Mouse (Mus musculus) adrenal gland, adult 8-10 months (tissue): ENCODE data around the gene Ppp4c. TPM values are rescaled to one million over a fixed set of nuclear protein-coding genes. Genes with fewer than 3 reads are reported as not detected.

Source experiments
- DNase-seq: peaks from one replicate; pipeline ENCODE4 v3.0.0; 2022
- total RNA-seq, 4 experiments: library from RNA; stranded (reverse); gene quantifications; 2 replicates each; pipeline ENCODE4 v1.2.4; 2022

The Ppp4c gene
- total RNA-seq, 4 experiments from 2014 or later, result 85.9 to 100 (median 94.9) TPM

- DNase-seq, result no peak
Observed at GRCm38 (mm10) chr7:126749582-126750343, 42.5 kb downstream of the Ppp4c start.

- DNase-seq, result no peak
Observed at GRCm38 (mm10) chr7:126748824-126749223, 43.5 kb downstream of the Ppp4c start.

GRCm38 (mm10) chr7:126746798-126747197, 45.5 kb downstream of the Ppp4c start:
- DNase-seq, result no peak

GRCm38 (mm10) chr7:126746066-126746465, 46.2 kb downstream of the Ppp4c start:
- DNase-seq, result no peak

- no peak for DNase-seq
Observed at GRCm38 (mm10) chr7:126741964-126742482, 50.3 kb downstream of the Ppp4c start.

GRCm38 (mm10) chr7:126741452-126741851, 50.8 kb downstream of the Ppp4c start:
- DNase-seq, result no peak

GRCm38 (mm10) chr7:126740977-126741376, 51.3 kb downstream of the Ppp4c start:
- DNase-seq, result no peak

- no peak for DNase-seq
Observed at GRCm38 (mm10) chr7:126740132-126740735, 52.1 kb downstream of the Ppp4c start.

- DNase-seq, result no peak
Observed at GRCm38 (mm10) chr7:126739551-126739950, 52.7 kb downstream of the Ppp4c start.

- no peak for DNase-seq
Observed at GRCm38 (mm10) chr7:126736122-126736521, 56.2 kb downstream of the Ppp4c start.

Other genes with a start within 250 kb of the Ppp4c start
- gene Eif3c, start 226.1 kb downstream of the Ppp4c start, total RNA-seq, result 100 to 1,000 TPM; 206 to 258 (median 232) TPM
- 1 to 10 TPM; 1.4 to 4.3 (median 3.3) TPM for gene Apobr, start 207.6 kb downstream of the Ppp4c start, total RNA-seq
- gene Cln3, start 206.7 kb downstream of the Ppp4c start, total RNA-seq, result 10 to 100 TPM; 25.6 to 55.5 (median 39.8) TPM
- gene Il27, start 197.6 kb downstream of the Ppp4c start, total RNA-seq, result not detected
- gene Nupr1, start 161.6 kb downstream of the Ppp4c start, total RNA-seq, result 10 to 100 TPM in 2 of 4 experiments, 1 to 10 TPM in 2; 7.9 to 17.5 (median 10.3) TPM
- 10 to 100 TPM; 30.5 to 44.4 (median 38.2) TPM for gene Sgf29, start 143.2 kb downstream of the Ppp4c start, total RNA-seq
- gene Sult1a1, start 116.1 kb downstream of the Ppp4c start, total RNA-seq, result 10 to 100 TPM; 33.4 to 42.0 (median 40.2) TPM
- 100 to 1,000 TPM in 1 of 4 experiments, 10 to 100 TPM in 3; 78.0 to 116 (median 95.6) TPM for gene Bola2, start 97.1 kb downstream of the Ppp4c start, total RNA-seq
- 10 to 100 TPM; 14.7 to 21.1 (median 18.2) TPM for gene Slx1b, start 96.7 kb downstream of the Ppp4c start, total RNA-seq
- 10 to 100 TPM; 21.0 to 28.2 (median 25.0) TPM for gene Coro1a, start 84.7 kb downstream of the Ppp4c start, total RNA-seq
- gene Mapk3, start 32.9 kb downstream of the Ppp4c start, total RNA-seq, result 100 to 1,000 TPM; 117 to 195 (median 156) TPM
- gene Gdpd3, start 26.2 kb downstream of the Ppp4c start, total RNA-seq, result 1 to 10 TPM; 1.8 to 9.2 (median 5.6) TPM
- 100 to 1,000 TPM; 114 to 148 (median 125) TPM for gene Ypel3, start 15.5 kb downstream of the Ppp4c start, total RNA-seq
- gene Tbx6, start 11.0 kb downstream of the Ppp4c start, total RNA-seq, result under 1 TPM in 3 of 4 experiments, not detected in 1; 0.35 to 0.74 (median 0.56) TPM
- gene Fam57b, start 5.2 kb upstream of the Ppp4c start, total RNA-seq, result 10 to 100 TPM in 3 of 4 experiments, 1 to 10 TPM in 1; 9.4 to 16.7 (median 13.8) TPM
- gene 4930451I11Rik, start 39.1 kb upstream of the Ppp4c start, total RNA-seq, result not detected
- gene Doc2a, start 54.9 kb upstream of the Ppp4c start, total RNA-seq, result 1 to 10 TPM in 2 of 4 experiments, under 1 TPM in 2; 0.15 to 1.4 (median 1.1) TPM
- gene Hirip3, start 69.5 kb upstream of the Ppp4c start, total RNA-seq, result 10 to 100 TPM in 3 of 4 experiments, 1 to 10 TPM in 1; 8.7 to 21.8 (median 15.2) TPM
- gene Ino80e, start 69.9 kb upstream of the Ppp4c start, total RNA-seq, result 10 to 100 TPM; 42.7 to 56.2 (median 48.0) TPM
- 100 to 1,000 TPM in 2 of 4 experiments, 10 to 100 TPM in 2; 68.1 to 117 (median 94.5) TPM for gene Taok2, start 92.2 kb upstream of the Ppp4c start, total RNA-seq
- 10 to 100 TPM; 29.4 to 48.6 (median 37.2) TPM for gene Tmem219, start 130.4 kb upstream of the Ppp4c start, total RNA-seq
- gene Kctd13, start 136.4 kb upstream of the Ppp4c start, total RNA-seq, result 10 to 100 TPM; 20.9 to 35.2 (median 33.6) TPM
- gene Asphd1, start 157.1 kb upstream of the Ppp4c start, total RNA-seq, result 1 to 10 TPM; 1.7 to 5.0 (median 3.7) TPM
- 100 to 1,000 TPM in 3 of 4 experiments, 10 to 100 TPM in 1; 94.1 to 133 (median 117) TPM for gene Sez6l2, start 158.1 kb upstream of the Ppp4c start, total RNA-seq
- 100 to 1,000 TPM in 3 of 4 experiments, 10 to 100 TPM in 1; 99.2 to 107 (median 103) TPM for gene Cdipt, start 183.4 kb upstream of the Ppp4c start, total RNA-seq
- 1 to 10 TPM in 1 of 4 experiments, under 1 TPM in 3; 0.46 to 1.8 (median 0.71) TPM for gene Cdiptos, start 183.6 kb upstream of the Ppp4c start, total RNA-seq
- 100 to 1,000 TPM; 117 to 186 (median 125) TPM for gene Mvp, start 222.1 kb upstream of the Ppp4c start, total RNA-seq
- gene Pagr1b, start 224.0 kb upstream of the Ppp4c start, total RNA-seq, result 1 to 10 TPM in 1 of 4 experiments, not detected in 3; 1.5 TPM
- 10 to 100 TPM in 3 of 4 experiments, 1 to 10 TPM in 1; 7.5 to 36.1 (median 14.3) TPM for gene Pagr1a, start 224.9 kb upstream of the Ppp4c start, total RNA-seq
- 10 to 100 TPM in 3 of 4 experiments, 1 to 10 TPM in 1; 5.5 to 40.3 (median 28.9) TPM for gene Gm42742, start 228.6 kb upstream of the Ppp4c start, total RNA-seq
- gene Prrt2, start 228.7 kb upstream of the Ppp4c start, total RNA-seq, result 1 to 10 TPM; 2.4 to 8.7 (median 6.4) TPM
- gene Maz, start 234.5 kb upstream of the Ppp4c start, total RNA-seq, result 100 to 1,000 TPM in 3 of 4 experiments, 10 to 100 TPM in 1; 99.9 to 123 (median 111) TPM
- gene Kif22, start 250.0 kb upstream of the Ppp4c start, total RNA-seq, result 1 to 10 TPM; 1.5 to 3.6 (median 1.8) TPM